Mouse (Mus musculus) heart, embryonic 15.5 days (tissue): ENCODE measurements around the gene Tbc1d24. TPM values are rescaled to one million over a fixed set of nuclear protein-coding genes. Genes with fewer than 3 reads are reported as not detected.

Source experiments
- ATAC-seq: fragments of 200-750 bp; cut with Nextera tagmentation; replicated peaks from 2 replicates; pipeline ENCODE4 v1.8.0; 2017; ENCODE audit warnings: low read depth, moderate TSS enrichment; ENCODE audit not compliant: insufficient number of reproducible peaks, insufficient read depth, low FRiP score
- H3K27ac ChIP-seq: fragments of 300-500 bp; sonication (generic); 2 replicates; pipeline ENCODE4 v1.5.1; 2015; ENCODE audit warnings: mild to moderate bottlenecking, inconsistent platforms
- H3K27me3 ChIP-seq: fragments of 300-500 bp; sonication (generic); 2 replicates; pipeline ENCODE4 v1.6.1; 2015; ENCODE audit warnings: inconsistent platforms
- H3K36me3 ChIP-seq: fragments of 300-500 bp; sonication (generic); 2 replicates; pipeline ENCODE4 v1.6.1; 2015; ENCODE audit warnings: mild to moderate bottlenecking, inconsistent platforms
- H3K4me1 ChIP-seq: fragments of 300-500 bp; sonication (generic); replicated peaks from 2 replicates; pipeline ENCODE4 v1.6.1; 2015; ENCODE audit warnings: inconsistent platforms
- H3K4me2 ChIP-seq: fragments of 300-500 bp; sonication (generic); 2 replicates; pipeline ENCODE4 v1.6.1; 2015; ENCODE audit warnings: inconsistent platforms, mild to moderate bottlenecking, moderate library complexity
- H3K4me3 ChIP-seq: fragments of 300-500 bp; sonication (generic); 2 replicates; pipeline ENCODE4 v1.5.1; 2015; ENCODE audit warnings: mild to moderate bottlenecking, inconsistent platforms
- H3K9ac ChIP-seq: fragments of 300-500 bp; sonication (generic); 2 replicates; pipeline ENCODE4 v1.6.1; 2015; ENCODE audit warnings: mild to moderate bottlenecking, inconsistent platforms
- H3K9me3 ChIP-seq: fragments of 300-500 bp; sonication (generic); replicated peaks from 2 replicates; pipeline ENCODE4 v1.6.1; 2016; ENCODE audit warnings: inconsistent platforms
- WGBS: fragments of 180-500 bp; shearing (Covaris S2); methylation state at CpG from one replicate; pipeline ENCODE4 v1.1.7; 2015; ENCODE audit warnings: mixed read lengths; 5-methylcytosine and 5-hydroxymethylcytosine counted together
- polyA plus RNA-seq: library from polyadenylated mRNA; unstranded; fragments of >200 nt; fragmentation: Nextera tagmentation; extraction: Ambion mirVana; gene quantifications from 2 replicates; pipeline ENCODE4 v1.2.1, GENCODE M21; 2015

The Tbc1d24 gene
- polyA plus RNA-seq, 1 experiment from 2014 or later = 3.8 TPM

GRCm38 (mm10) chr17:24157526-24157925, 47.8 kb downstream of the Tbc1d24 start:
- Histone ChIP-seq H3K36me3 (peaks cover 3% of the 10 kb centered on the region; the same call in 1 of the 2 replicates), H3K9me3 (no peaks in the 10 kb centered on the region), H3K4me3 (no peak overlapping the region), H3K27me3 (no peaks in the 10 kb centered on the region), H3K9ac (no peak overlapping the region), H3K4me1 (peaks cover 7% of the 10 kb centered on the region), H3K27ac (no peak overlapping the region), H3K4me2 (no peak overlapping the region)
- WGBS = 88% methylated on average over 4 of the region's 4 CpGs
- ATAC-seq = no peak

GRCm38 (mm10) chr17:24157121-24157520, 48.2 kb downstream of the Tbc1d24 start:
- Histone ChIP-seq H3K4me3 (no peak overlapping the region), H3K27ac (no peak overlapping the region), H3K27me3 (no peaks in the 10 kb centered on the region), H3K9me3 (no peaks in the 10 kb centered on the region), H3K4me2 (no peak overlapping the region), H3K4me1 (peaks cover 9% of the 10 kb centered on the region), H3K9ac (no peak overlapping the region), H3K36me3 (peaks cover 3% of the 10 kb centered on the region; the same call in 1 of the 2 replicates)
- WGBS = 93% methylated on average over 6 of the region's 6 CpGs
- no peak for ATAC-seq

DNA sequence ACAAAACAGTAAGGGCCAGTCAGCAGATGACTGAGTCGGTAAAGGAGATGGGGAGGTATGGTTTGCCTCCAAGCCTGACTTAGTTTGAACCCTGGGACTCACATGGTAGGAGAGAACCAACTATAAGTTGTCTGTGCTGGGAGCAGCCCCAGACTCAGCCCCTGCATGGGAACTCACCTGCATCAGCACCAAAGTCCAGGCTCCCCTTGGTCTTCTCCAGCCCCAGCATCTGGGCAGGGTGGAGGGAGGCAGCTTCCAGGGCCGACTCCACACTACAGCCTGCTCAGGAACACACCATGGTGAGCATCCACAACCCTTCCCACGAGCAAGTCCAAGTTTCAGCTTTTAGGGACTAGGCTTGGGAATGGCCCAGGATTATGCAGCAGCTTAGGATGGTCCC, 49.0 kb downstream of the Tbc1d24 start:
- no peak overlapping the region for H3K4me2 ChIP-seq
- H3K4me3 ChIP-seq = no peak overlapping the region
- H3K27me3 ChIP-seq = no peaks in the 10 kb centered on the region
- H3K36me3 ChIP-seq = peaks cover 3% of the 10 kb centered on the region; the same call in 1 of the 2 replicates
- H3K27ac ChIP-seq = no peak overlapping the region
- ATAC-seq = no peak
- H3K9ac ChIP-seq = no peak overlapping the region
- no peaks in the 10 kb centered on the region for H3K9me3 ChIP-seq
- H3K4me1 ChIP-seq = peaks cover 10% of the 10 kb centered on the region
- 82% methylated on average over 3 of the region's 3 CpGs for WGBS

DNA sequence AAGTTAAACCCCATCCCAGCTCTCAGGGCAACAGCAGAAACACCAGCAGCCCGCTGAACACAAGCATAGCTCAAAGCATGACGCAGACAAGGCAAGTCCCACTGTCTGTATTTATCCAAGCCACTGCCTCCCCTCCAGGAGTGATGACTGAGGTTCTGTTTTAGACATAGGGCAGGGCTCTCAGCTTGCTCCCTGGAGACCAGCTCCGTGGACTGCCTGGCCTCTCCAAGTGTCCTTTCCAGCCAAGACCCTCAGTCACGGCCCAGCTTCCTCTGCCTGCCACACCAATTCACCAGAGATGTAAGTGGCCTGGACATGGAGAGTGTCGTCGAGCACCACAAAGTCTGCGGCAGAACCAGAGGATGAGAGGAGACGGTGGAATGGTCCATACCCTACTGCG, 49.6 kb downstream of the Tbc1d24 start:
- Histone ChIP-seq H3K9ac (no peak overlapping the region), H3K36me3 (peaks cover 3% of the 10 kb centered on the region; the same call in 1 of the 2 replicates), H3K9me3 (no peaks in the 10 kb centered on the region), H3K27me3 (no peaks in the 10 kb centered on the region), H3K4me1 (peaks cover 10% of the 10 kb centered on the region), H3K4me3 (no peak overlapping the region), H3K4me2 (no peak overlapping the region), H3K27ac (no peak overlapping the region)
- ATAC-seq = no peak
- 88% methylated on average over 9 of the region's 9 CpGs for WGBS

DNA sequence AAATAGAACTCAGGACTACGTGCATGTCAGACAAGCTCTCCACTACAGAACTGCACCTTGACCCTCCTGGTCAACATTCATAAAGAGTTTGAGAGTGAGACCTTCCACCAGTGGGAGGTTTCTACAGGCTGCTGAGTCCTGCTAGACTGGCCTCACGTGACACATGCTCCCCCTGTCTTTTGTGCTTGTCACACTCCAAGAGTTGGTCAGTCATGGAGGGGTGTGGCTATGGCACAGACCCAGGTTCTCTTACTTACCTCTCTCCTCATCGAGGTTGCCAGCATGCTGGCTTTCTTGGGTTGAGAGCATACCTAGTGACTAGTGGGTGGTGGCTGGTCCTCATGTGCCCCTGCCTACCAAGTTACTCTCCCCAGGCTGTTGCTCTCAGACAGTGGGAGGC, 50.9 kb downstream of the Tbc1d24 start:
- no peaks in the 10 kb centered on the region for H3K27me3 ChIP-seq
- H3K36me3 ChIP-seq = peaks cover 3% of the 10 kb centered on the region; the same call in 1 of the 2 replicates
- 60% methylated on average over 3 of the region's 3 CpGs for WGBS
- no peak overlapping the region for H3K4me3 ChIP-seq
- no peak for ATAC-seq
- H3K27ac ChIP-seq = no peak overlapping the region
- peaks cover 10% of the 10 kb centered on the region for H3K4me1 ChIP-seq
- no peak overlapping the region for H3K4me2 ChIP-seq
- H3K9ac ChIP-seq = no peak overlapping the region
- H3K9me3 ChIP-seq = no peaks in the 10 kb centered on the region

- peak overlapping the region; percentile 50 for H3K4me3 ChIP-seq
- H3K9me3 ChIP-seq = no peaks in the 10 kb centered on the region
- H3K4me1 ChIP-seq = peaks cover 10% of the 10 kb centered on the region
- WGBS = 1% methylated on average over 26 of the region's 26 CpGs
- ATAC-seq = peak; percentile 77
- H3K36me3 ChIP-seq = 0 out of 2 replicates have a peak, but pooled peaks cover 3% of the 10 kb centered on the region
- H3K27me3 ChIP-seq = no peaks in the 10 kb centered on the region
- H3K9ac ChIP-seq = peak overlapping the region; percentile 45
- no peak overlapping the region for H3K27ac ChIP-seq
- peak overlapping the region; percentile 86 for H3K4me2 ChIP-seq
These were observed 53.3 kb downstream of the Tbc1d24 start for GRCm38 (mm10) chr17:24151890-24152563.

DNA sequence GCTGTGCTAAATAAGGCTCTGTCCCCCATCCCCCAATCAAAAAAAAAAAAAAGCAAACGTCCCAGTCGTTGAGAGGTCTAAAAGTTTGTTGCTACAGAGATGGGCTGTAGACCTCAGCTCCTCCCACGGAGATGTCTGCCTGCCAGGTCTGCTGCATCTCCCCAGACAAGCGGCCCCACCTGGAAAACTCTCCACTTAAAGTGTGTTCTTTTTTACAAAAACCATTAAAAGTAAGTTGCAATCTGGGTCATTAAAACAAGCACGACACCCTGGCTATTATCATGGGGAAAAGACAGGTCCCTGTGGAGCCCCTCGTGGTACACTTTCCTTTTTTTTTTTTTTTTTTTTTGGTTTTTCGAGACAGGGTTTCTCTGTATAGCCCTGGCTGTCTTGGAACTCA, 54.0 kb downstream of the Tbc1d24 start:
- H3K36me3 ChIP-seq = 0 out of 2 replicates have a peak, but pooled peaks cover 2% of the 10 kb centered on the region
- peak overlapping the region; percentile 50 for H3K4me3 ChIP-seq
- H3K27ac ChIP-seq = no peak overlapping the region
- H3K4me2 ChIP-seq = peak overlapping the region; percentile 86
- H3K9ac ChIP-seq = 0 out of 2 replicates have a peak overlapping the region, but pooled peaks have one; percentile 45
- H3K4me1 ChIP-seq = peaks cover 10% of the 10 kb centered on the region
- no peaks in the 10 kb centered on the region for H3K9me3 ChIP-seq
- ATAC-seq = no peak
- H3K27me3 ChIP-seq = no peaks in the 10 kb centered on the region
- WGBS = 13% methylated on average over 7 of the region's 7 CpGs

- Histone ChIP-seq H3K27me3 (no peaks in the 10 kb centered on the region), H3K4me1 (peaks cover 10% of the 10 kb centered on the region), H3K9ac (peak within 1 kb of the TSS; percentile 45; the same call in 1 of the 2 replicates), H3K4me3 (peak within 1 kb of the TSS; percentile 50), H3K9me3 (no peaks in the 10 kb centered on the region), H3K36me3 (no peaks in the 10 kb centered on the region), H3K27ac (no peak within 1 kb of the TSS), H3K4me2 (peak within 1 kb of the TSS; percentile 86)
- 86% methylated on average over 2 of the region's 2 CpGs for WGBS
- ATAC-seq = no peak
These were observed 54.5 kb downstream of the Tbc1d24 start, which contains the start of gene Pdpk1 for GRCm38 (mm10) chr17:24150824-24151223. Gene Pdpk1, minus strand, starts transcription at chr17:24150924.

DNA sequence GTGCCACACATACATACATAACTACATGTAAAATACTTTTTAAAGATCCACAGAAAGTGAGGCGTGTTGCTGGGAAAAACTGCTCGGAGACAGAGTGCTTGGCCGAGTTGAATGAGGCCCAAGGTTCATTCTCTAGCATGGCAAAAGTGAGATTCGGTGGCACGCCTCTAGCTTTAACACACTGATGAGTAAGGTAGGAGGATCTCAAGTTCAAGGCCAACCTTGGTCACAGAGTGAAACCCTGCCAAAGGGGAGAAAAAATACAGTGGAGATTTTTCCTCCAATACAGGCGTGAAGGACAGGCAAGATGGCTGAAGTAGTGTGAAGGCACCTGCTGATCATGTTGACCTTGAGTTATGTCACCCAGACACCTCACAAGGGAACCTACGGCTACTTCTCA, 55.9 kb downstream of the Tbc1d24 start:
- H3K36me3 ChIP-seq = no peaks in the 10 kb centered on the region
- no peaks in the 10 kb centered on the region for H3K9me3 ChIP-seq
- 83% methylated on average over 7 of the region's 7 CpGs for WGBS
- no peak overlapping the region for H3K27ac ChIP-seq
- peaks cover 10% of the 10 kb centered on the region for H3K4me1 ChIP-seq
- H3K27me3 ChIP-seq = no peaks in the 10 kb centered on the region
- ATAC-seq = no peak
- no peak overlapping the region for H3K4me3 ChIP-seq
- H3K9ac ChIP-seq = no peak overlapping the region
- no peak overlapping the region for H3K4me2 ChIP-seq

DNA sequence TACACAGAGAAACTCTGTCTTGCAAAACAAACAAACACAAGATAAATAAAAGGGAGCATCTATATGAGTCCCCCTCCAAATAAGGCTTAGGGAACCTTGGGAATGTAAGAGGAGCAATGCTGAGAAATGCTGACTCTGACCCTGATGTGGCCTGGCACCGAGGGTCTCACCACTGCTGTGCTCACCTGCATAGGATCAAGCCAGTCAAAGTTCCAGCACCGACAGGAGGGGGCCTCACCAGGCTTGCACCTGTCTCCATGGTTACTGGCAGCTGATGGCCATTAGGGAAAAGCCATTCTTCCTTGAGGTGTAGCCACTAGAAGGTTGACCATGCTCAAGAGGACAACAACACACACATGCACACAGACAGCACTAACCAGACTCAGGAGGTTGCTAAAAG, 62.5 kb downstream of the Tbc1d24 start:
- H3K36me3 ChIP-seq = no peaks in the 10 kb centered on the region

GRCm38 (mm10) chr17:24141425-24141920, 63.9 kb downstream of the Tbc1d24 start:
- Histone ChIP-seq H3K4me3 (peak overlapping the region; percentile 98), H3K4me2 (peak overlapping the region; percentile 86), H3K9ac (peak overlapping the region; percentile 98), H3K27ac (peak overlapping the region; percentile 96), H3K4me1 (peaks cover 39% of the 10 kb centered on the region), H3K27me3 (no peaks in the 10 kb centered on the region), H3K9me3 (no peaks in the 10 kb centered on the region), H3K36me3 (no peaks in the 10 kb centered on the region)
- ATAC-seq = peak; percentile 96
- under 1% methylated on average over 48 of the region's 57 CpGs for WGBS

More for the DNA sequence above, 62.5 kb downstream of the Tbc1d24 start:
- Histone ChIP-seq H3K9ac (no peak overlapping the region), H3K4me2 (no peak overlapping the region), H3K4me1 (peaks cover 27% of the 10 kb centered on the region), H3K4me3 (no peak overlapping the region), H3K27me3 (no peaks in the 10 kb centered on the region), H3K9me3 (no peaks in the 10 kb centered on the region), H3K27ac (no peak overlapping the region)
- ATAC-seq = no peak
- 45% methylated on average over 2 of the region's 2 CpGs for WGBS
